Mouse (Mus musculus) forebrain, embryonic 14.5 days (tissue): ENCODE data around the gene Zbp1. TPM values are rescaled to one million over a fixed set of nuclear protein-coding genes. Genes with fewer than 3 reads are reported as not detected.
A peak's percentile ranks its signal among the peaks of the same experiment; 100 is the strongest.

Source experiments
- ATAC-seq: fragments of 200-750 bp; cut with Nextera tagmentation; 2 replicates; pipeline ENCODE4 v1.8.0; 2017; ENCODE audit warnings: mild to moderate bottlenecking, moderate library complexity
- DNase-seq: peaks from one replicate; pipeline ENCODE4 v3.0.0-alpha.2; 2015; ENCODE audit warnings: low spot score
- H3K27ac ChIP-seq: fragments of 300-500 bp; sonication (generic); 2 replicates; pipeline ENCODE4 v1.5.1; 2014; ENCODE audit warnings: low read depth, mild to moderate bottlenecking, control low read depth, low read length, moderate library complexity
- H3K27me3 ChIP-seq: fragments of 300-500 bp; sonication (generic); replicated peaks from 2 replicates; pipeline ENCODE4 v1.6.1; 2014; ENCODE audit warnings: low read length, control low read depth, mixed read lengths; ENCODE audit not compliant: control insufficient read depth, insufficient read depth
- H3K36me3 ChIP-seq: fragments of 300-500 bp; sonication (generic); 2 replicates; pipeline ENCODE4 v1.6.1; 2014; ENCODE audit warnings: low read length, control low read depth; ENCODE audit not compliant: control insufficient read depth, insufficient read depth
- H3K4me1 ChIP-seq: fragments of 300-500 bp; sonication (generic); 2 replicates; pipeline ENCODE4 v1.6.1; 2014; ENCODE audit warnings: antibody characterized with exemption, low read length, control low read depth; ENCODE audit not compliant: control insufficient read depth, insufficient read depth
- H3K4me2 ChIP-seq: fragments of 300-500 bp; sonication (generic); 2 replicates; pipeline ENCODE4 v1.6.1; 2014; ENCODE audit warnings: mild to moderate bottlenecking, control low read depth, low read length
- H3K4me3 ChIP-seq: fragments of 300-500 bp; sonication (generic); 2 replicates; pipeline ENCODE4 v1.5.1; 2014; ENCODE audit warnings: low read depth, low read length, control low read depth
- H3K9ac ChIP-seq: fragments of 300-500 bp; sonication (generic); 2 replicates; pipeline ENCODE4 v1.6.1; 2014; ENCODE audit warnings: mild to moderate bottlenecking, low read length, control low read depth, moderate library complexity
- H3K9me3 ChIP-seq: fragments of 300-500 bp; sonication (generic); replicated peaks from 2 replicates; pipeline ENCODE4 v1.6.1; 2016; ENCODE audit warnings: low read length, control low read depth, mixed read lengths; ENCODE audit not compliant: control insufficient read depth
- WGBS: fragments of 180-500 bp; shearing (Covaris S2); extraction: QIAGEN DNeasy Blood & Tissue Kit; methylation state at CpG from one replicate; pipeline ENCODE4 v1.1.7; 2014; 5-methylcytosine and 5-hydroxymethylcytosine counted together
- polyA plus RNA-seq: library from polyadenylated mRNA; unstranded; fragments of >200 nt; fragmentation: Nextera tagmentation; extraction: Ambion mirVana; gene quantifications from 2 replicates; pipeline ENCODE4 v1.2.1, GENCODE M21; 2014

Zbp1 gene
- polyA plus RNA-seq, 1 experiment from 2014 or later, result not detected

GRCm38 (mm10) chr2:173258459-173259091, 39.9 kb upstream of the Zbp1 start:
- ATAC-seq, result no peak
- WGBS, result 38% methylated on average over 9 of the region's 9 CpGs
- Histone ChIP-seq H3K9ac (no peak overlapping the region), H3K36me3 (no peaks in the 10 kb centered on the region), H3K9me3 (no peaks in the 10 kb centered on the region), H3K4me2 (0 out of 2 replicates have a peak overlapping the region, but pooled peaks have one; percentile 3), H3K4me3 (no peak overlapping the region), H3K4me1 (peaks cover 57% of the 10 kb centered on the region), H3K27me3 (no peaks in the 10 kb centered on the region), H3K27ac (peak overlapping the region; percentile 81)
- DNase-seq, result no peak

DNA sequence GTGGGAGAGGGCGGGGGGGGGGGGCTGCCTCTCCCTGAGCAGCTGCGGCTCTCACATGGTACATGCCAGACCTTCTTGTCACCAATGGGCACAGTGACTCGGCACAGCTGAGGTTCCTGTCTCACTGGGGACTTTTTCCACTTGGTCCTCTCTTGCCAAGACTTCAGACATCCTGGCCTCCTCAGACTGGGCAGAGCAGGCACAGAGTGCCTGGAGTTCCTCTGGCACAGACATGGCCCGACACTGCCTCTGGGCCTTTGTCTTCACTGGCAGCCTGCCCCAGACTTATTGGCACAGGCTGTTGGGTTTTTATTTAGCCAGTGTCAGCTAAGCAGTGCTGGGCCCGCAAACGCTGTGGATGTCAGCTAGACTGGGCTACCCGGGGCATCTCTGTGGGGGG, 38.9 kb upstream of the Zbp1 start:
- 8% methylated on average over 7 of the region's 7 CpGs for WGBS
- H3K4me3 ChIP-seq, result no peak overlapping the region
- H3K4me2 ChIP-seq, result no peak overlapping the region; the same call in 1 of the 2 replicates
- DNase-seq (peak; percentile 91), ATAC-seq (peak; percentile 79)
- no peaks in the 10 kb centered on the region for H3K36me3 ChIP-seq
- peaks cover 65% of the 10 kb centered on the region for H3K4me1 ChIP-seq
- H3K9me3 ChIP-seq, result no peaks in the 10 kb centered on the region
- no peaks in the 10 kb centered on the region for H3K27me3 ChIP-seq
- peak overlapping the region; percentile 81 for H3K27ac ChIP-seq
- peak overlapping the region; percentile 22; the same call in 1 of the 2 replicates for H3K9ac ChIP-seq

DNA sequence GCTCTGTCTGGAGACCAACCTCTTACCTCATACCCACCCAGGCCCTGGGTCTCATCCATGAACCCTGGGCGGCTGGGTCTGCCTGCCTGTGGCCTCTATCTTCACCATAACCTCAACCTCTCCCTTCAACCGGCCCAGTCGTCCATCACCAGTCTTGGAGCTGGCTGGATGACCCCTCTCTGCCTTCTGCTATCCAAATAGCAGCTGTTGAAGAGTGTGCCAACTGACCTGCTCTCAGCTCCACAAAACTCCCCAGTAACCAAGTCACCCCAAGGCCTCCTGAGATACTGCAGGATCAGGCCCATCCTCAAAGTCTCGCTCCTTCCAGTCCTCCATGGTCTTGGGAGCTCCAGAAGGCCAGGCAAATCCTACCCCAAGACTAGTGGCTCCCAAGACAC, 37.8 kb upstream of the Zbp1 start:
- Histone ChIP-seq H3K4me1 (peaks cover 69% of the 10 kb centered on the region), H3K4me3 (no peak overlapping the region), H3K27ac (no peak overlapping the region; the same call in 1 of the 2 replicates), H3K36me3 (no peaks in the 10 kb centered on the region), H3K9ac (no peak overlapping the region), H3K9me3 (no peaks in the 10 kb centered on the region), H3K27me3 (no peaks in the 10 kb centered on the region), H3K4me2 (no peak overlapping the region)
- DNase-seq (no peak), ATAC-seq (no peak)
- WGBS, result 81% methylated on average over 4 of the region's 4 CpGs

- Histone ChIP-seq H3K9ac (no peak overlapping the region), H3K27ac (no peak overlapping the region; the same call in 1 of the 2 replicates), H3K4me2 (no peak overlapping the region), H3K9me3 (no peaks in the 10 kb centered on the region), H3K4me3 (no peak overlapping the region), H3K36me3 (no peaks in the 10 kb centered on the region), H3K4me1 (peaks cover 70% of the 10 kb centered on the region), H3K27me3 (no peaks in the 10 kb centered on the region)
- ATAC-seq, result no peak
- WGBS, result 75% methylated on average over 7 of the region's 7 CpGs
- DNase-seq, result no peak
These were observed 37.3 kb upstream of the Zbp1 start for GRCm38 (mm10) chr2:173255810-173256551.

- Histone ChIP-seq H3K9ac (peak overlapping the region; percentile 51; the same call in 1 of the 2 replicates), H3K4me1 (peaks cover 78% of the 10 kb centered on the region), H3K36me3 (no peaks in the 10 kb centered on the region), H3K4me2 (peak overlapping the region; percentile 29), H3K9me3 (no peaks in the 10 kb centered on the region), H3K27ac (peak overlapping the region; percentile 79), H3K4me3 (no peak overlapping the region), H3K27me3 (no peaks in the 10 kb centered on the region)
- peak; percentile 24 for ATAC-seq
- 10% methylated on average over 26 of the region's 26 CpGs for WGBS
- DNase-seq, result peak; percentile 83
These were observed 35.3 kb upstream of the Zbp1 start for GRCm38 (mm10) chr2:173253761-173254662.

- Histone ChIP-seq H3K27ac (no peak overlapping the region), H3K4me1 (peaks cover 58% of the 10 kb centered on the region), H3K27me3 (no peaks in the 10 kb centered on the region), H3K9ac (no peak overlapping the region), H3K9me3 (no peaks in the 10 kb centered on the region), H3K4me2 (no peak overlapping the region), H3K36me3 (no peaks in the 10 kb centered on the region), H3K4me3 (no peak overlapping the region)
- no peak for ATAC-seq
- no peak for DNase-seq
- WGBS, result 51% methylated on average over 9 of the region's 9 CpGs
These were observed 33.0 kb upstream of the Zbp1 start for GRCm38 (mm10) chr2:173251675-173252074.

DNA sequence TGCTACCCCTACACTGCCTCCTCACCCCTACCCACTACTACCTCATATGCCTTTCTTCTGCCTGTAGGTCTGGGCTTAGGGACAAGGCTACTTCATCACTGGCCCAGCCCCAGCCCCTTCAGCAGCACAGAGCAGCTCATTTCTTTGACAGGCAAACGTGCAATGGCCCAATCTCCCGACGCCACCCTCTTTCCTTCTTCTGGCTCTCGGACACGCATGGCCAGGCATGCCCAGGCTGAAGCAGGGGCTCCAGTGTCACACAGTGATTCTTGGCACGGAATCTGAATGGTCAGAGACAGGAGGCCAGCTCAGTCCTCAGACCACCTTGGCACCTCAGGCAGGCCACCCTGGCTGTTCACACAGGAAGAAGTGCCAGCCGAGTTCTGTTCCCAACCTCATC, 32.4 kb upstream of the Zbp1 start:
- WGBS, result 49% methylated on average over 7 of the region's 7 CpGs
- H3K9ac ChIP-seq, result no peak overlapping the region

GRCm38 (mm10) chr2:173250411-173250810, 31.7 kb upstream of the Zbp1 start:
- peaks cover 54% of the 10 kb centered on the region for H3K4me1 ChIP-seq
- no peak for ATAC-seq
- H3K27ac ChIP-seq, result peak overlapping the region; percentile 6; the same call in 1 of the 2 replicates

More for the DNA sequence above, 32.4 kb upstream of the Zbp1 start:
- Histone ChIP-seq H3K27me3 (no peaks in the 10 kb centered on the region), H3K4me1 (peaks cover 54% of the 10 kb centered on the region), H3K36me3 (no peaks in the 10 kb centered on the region), H3K4me3 (no peak overlapping the region), H3K4me2 (no peak overlapping the region), H3K27ac (no peak overlapping the region), H3K9me3 (no peaks in the 10 kb centered on the region)
- DNase-seq (no peak), ATAC-seq (no peak)

More at GRCm38 (mm10) chr2:173250411-173250810, 31.7 kb upstream of the Zbp1 start:
- no peak overlapping the region for H3K4me2 ChIP-seq
- no peak overlapping the region for H3K9ac ChIP-seq
- 18% methylated on average over 2 of the region's 2 CpGs for WGBS
- H3K36me3 ChIP-seq, result no peaks in the 10 kb centered on the region
- DNase-seq, result no peak
- no peaks in the 10 kb centered on the region for H3K27me3 ChIP-seq
- H3K9me3 ChIP-seq, result no peaks in the 10 kb centered on the region
- no peak overlapping the region for H3K4me3 ChIP-seq
